Mouse (Mus musculus): ENCODE measurements at regions not wholly inside any gene's neighbourhood (a gene's known extent, or its start where the extent isn't known, plus 50 kb on each side); places are given as distances from the start of the nearest gene placed in this dataset.
"Not testable (repeated sequence)": the region's sequence is repeated elsewhere in the genome, so short reads cannot be mapped to it uniquely, and the experiment has no call there.

- H3K27me3 ChIP-seq (ENCODE audit: control insufficient read depth, insufficient read depth, low read length), result no peaks in the 10 kb centered on the region
- WGBS, result 90% methylated on average over 2 of the region's 2 CpGs
- no peak overlapping the region for H3K9ac ChIP-seq (ENCODE audit: low read depth, low read length)
- H3K4me3 ChIP-seq (ENCODE audit: low read depth, low read length), result no peak overlapping the region
- no peaks in the 10 kb centered on the region for H3K36me3 ChIP-seq (ENCODE audit: control insufficient read depth, insufficient read depth, low read length)
- no peaks in the 10 kb centered on the region for H3K9me3 ChIP-seq (ENCODE audit: control insufficient read depth, low read length)
- no peaks in the 10 kb centered on the region for H3K4me1 ChIP-seq (replicated peaks; ENCODE audit: control insufficient read depth, insufficient read depth, low read length)
- no peak overlapping the region for H3K4me2 ChIP-seq (replicated peaks; ENCODE audit: low read depth, low read length)
- DNase-seq (ENCODE audit: low spot score) (no peak), ATAC-seq (ENCODE audit: low FRiP score) (no peak)
- no peak overlapping the region for H3K27ac ChIP-seq (ENCODE audit: low read depth, low read length)
Measured at GRCm38 (mm10) chr1:101524447-101524846, 1751.9 kb downstream of the Cntnap5b start.

- DNase-seq (ENCODE audit: low spot score), result no peak
- no peaks in the 10 kb centered on the region for H3K4me1 ChIP-seq (replicated peaks; ENCODE audit: control insufficient read depth, insufficient read depth, low read length)
- no peak overlapping the region for H3K4me3 ChIP-seq (ENCODE audit: low read depth, low read length)
- no peak overlapping the region for H3K4me2 ChIP-seq (replicated peaks; ENCODE audit: low read depth, low read length)
- ATAC-seq (ENCODE audit: low FRiP score), result no peak
- H3K9me3 ChIP-seq (ENCODE audit: control insufficient read depth, low read length), result no peaks in the 10 kb centered on the region
- no peak overlapping the region for H3K27ac ChIP-seq (ENCODE audit: low read depth, low read length)
- no peaks in the 10 kb centered on the region for H3K27me3 ChIP-seq (ENCODE audit: control insufficient read depth, insufficient read depth, low read length)
- 68% methylated on average over 3 of the region's 3 CpGs for WGBS
- H3K9ac ChIP-seq (ENCODE audit: low read depth, low read length), result no peak overlapping the region
- H3K36me3 ChIP-seq (ENCODE audit: control insufficient read depth, insufficient read depth, low read length), result no peaks in the 10 kb centered on the region
Measured at GRCm38 (mm10) chr1:101530001-101530400, 1757.4 kb downstream of the Cntnap5b start.

DNA sequence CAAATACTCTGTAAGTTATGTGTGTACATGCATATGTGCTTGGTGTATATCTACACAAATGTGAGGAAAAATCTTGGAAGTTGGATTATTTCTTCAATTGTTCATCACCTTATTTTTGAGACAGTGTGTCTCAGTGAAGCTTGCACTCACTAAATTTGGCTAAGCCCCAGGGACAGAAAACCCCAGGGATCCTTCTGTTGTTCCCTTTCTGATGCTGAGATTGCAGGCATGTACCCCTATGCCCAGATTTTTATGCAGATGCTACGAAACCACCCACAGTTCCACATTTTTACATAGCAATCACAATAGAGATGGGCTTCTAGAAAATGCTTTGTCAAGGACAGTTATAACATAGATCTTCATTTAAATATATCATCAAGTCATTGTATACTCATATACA lies 1799.7 kb downstream of the Cntnap5b start:
- Histone ChIP-seq H3K4me3 (ENCODE audit: low read depth, low read length) (no peak overlapping the region), H3K36me3 (ENCODE audit: control insufficient read depth, insufficient read depth, low read length) (no peaks in the 10 kb centered on the region), H3K4me2 (replicated peaks; ENCODE audit: low read depth, low read length) (no peak overlapping the region), H3K27ac (ENCODE audit: low read depth, low read length) (no peak overlapping the region), H3K4me1 (replicated peaks; ENCODE audit: control insufficient read depth, insufficient read depth, low read length) (no peaks in the 10 kb centered on the region), H3K27me3 (ENCODE audit: control insufficient read depth, insufficient read depth, low read length) (no peaks in the 10 kb centered on the region), H3K9ac (ENCODE audit: low read depth, low read length) (no peak overlapping the region), H3K9me3 (ENCODE audit: control insufficient read depth, low read length) (no peaks in the 10 kb centered on the region)
- DNase-seq (ENCODE audit: low spot score) (no peak), ATAC-seq (ENCODE audit: low FRiP score) (no peak)
- WGBS, result 96% methylated on average over 1 of the region's 1 CpGs

DNA sequence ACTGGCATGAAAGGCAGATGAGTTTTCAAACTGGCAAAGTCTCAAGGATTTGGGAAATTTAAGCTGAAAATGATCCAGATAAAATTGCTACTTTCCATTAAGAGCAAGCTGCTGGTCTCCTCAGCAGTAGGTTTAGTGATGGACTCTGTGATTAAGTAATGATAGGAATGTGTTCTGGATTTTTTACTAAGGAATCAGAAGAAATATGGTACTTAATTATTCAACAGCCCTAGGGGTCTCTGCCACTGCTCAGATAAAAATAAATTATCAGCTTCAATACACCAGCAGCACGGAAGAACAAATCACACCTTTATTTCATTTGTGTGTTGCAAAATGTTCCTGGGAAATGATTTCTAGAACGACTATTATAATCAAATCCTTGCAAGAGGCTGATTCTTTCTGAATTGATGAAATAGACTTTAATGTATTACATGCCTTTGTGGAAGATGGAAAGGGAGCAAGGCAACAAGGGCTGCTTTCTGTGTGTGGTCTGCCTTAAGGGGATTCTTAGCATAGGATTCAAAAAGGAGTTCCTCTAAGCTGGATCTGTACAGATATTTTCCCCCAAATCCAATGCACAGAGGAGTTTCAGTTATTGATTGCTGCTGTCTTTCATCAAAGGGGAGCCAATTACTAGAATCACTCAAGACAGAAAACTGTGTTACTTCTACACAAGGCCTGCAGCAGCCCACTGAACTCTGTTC lies 1812.9 kb downstream of the Cntnap5b start:
- Histone ChIP-seq H3K4me2 (replicated peaks; ENCODE audit: low read depth, low read length) (no peak overlapping the region), H3K36me3 (ENCODE audit: control insufficient read depth, insufficient read depth, low read length) (no peaks in the 10 kb centered on the region), H3K4me1 (replicated peaks; ENCODE audit: control insufficient read depth, insufficient read depth, low read length) (no peaks in the 10 kb centered on the region), H3K9me3 (ENCODE audit: control insufficient read depth, low read length) (no peaks in the 10 kb centered on the region), H3K27me3 (ENCODE audit: control insufficient read depth, insufficient read depth, low read length) (no peaks in the 10 kb centered on the region), H3K27ac (ENCODE audit: low read depth, low read length) (no peak overlapping the region), H3K9ac (ENCODE audit: low read depth, low read length) (no peak overlapping the region), H3K4me3 (ENCODE audit: low read depth, low read length) (no peak overlapping the region)
- ATAC-seq (ENCODE audit: low FRiP score), result no peak
- DNase-seq (ENCODE audit: low spot score), result no peak
- WGBS, result 59% methylated on average over 2 of the region's 2 CpGs

DNA sequence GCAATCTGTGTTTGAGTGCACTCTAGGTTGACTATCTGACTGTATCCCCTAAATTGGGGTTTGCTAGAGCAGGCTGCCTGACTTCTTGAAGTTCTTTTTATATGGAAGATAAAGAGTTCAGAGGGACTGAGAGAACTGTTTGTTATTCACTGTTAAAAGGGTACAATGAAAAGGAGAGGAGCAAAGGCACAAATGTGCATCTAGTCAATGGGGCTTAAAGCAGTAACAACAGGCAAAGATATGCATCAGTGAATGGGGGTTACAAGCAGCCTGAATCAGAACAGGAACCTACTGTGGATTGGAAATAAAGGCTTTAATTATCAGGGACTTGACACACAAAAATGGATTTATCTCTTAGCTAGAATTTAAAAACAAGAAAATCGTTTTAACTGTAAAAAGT lies 1855.9 kb downstream of the Cntnap5b start:
- DNase-seq (ENCODE audit: low spot score) (no peak), ATAC-seq (ENCODE audit: low FRiP score) (no peak)
- WGBS, result 16% methylated on average over 1 of the region's 1 CpGs
- no peak overlapping the region for H3K27ac ChIP-seq (ENCODE audit: low read depth, low read length)
- H3K9ac ChIP-seq (ENCODE audit: low read depth, low read length), result no peak overlapping the region
- no peaks in the 10 kb centered on the region for H3K4me1 ChIP-seq (replicated peaks; ENCODE audit: control insufficient read depth, insufficient read depth, low read length)
- no peak overlapping the region for H3K4me3 ChIP-seq (ENCODE audit: low read depth, low read length)
- no peak overlapping the region for H3K4me2 ChIP-seq (replicated peaks; ENCODE audit: low read depth, low read length)
- no peaks in the 10 kb centered on the region for H3K36me3 ChIP-seq (ENCODE audit: control insufficient read depth, insufficient read depth, low read length)
- no peaks in the 10 kb centered on the region for H3K27me3 ChIP-seq (ENCODE audit: control insufficient read depth, insufficient read depth, low read length)
- no peaks in the 10 kb centered on the region for H3K9me3 ChIP-seq (ENCODE audit: control insufficient read depth, low read length)

- ATAC-seq (ENCODE audit: low FRiP score) (no peak), DNase-seq (ENCODE audit: low spot score) (no peak)
- H3K9me3 ChIP-seq (ENCODE audit: control insufficient read depth, low read length), result no peaks in the 10 kb centered on the region
- 73% methylated on average over 2 of the region's 2 CpGs for WGBS
- H3K4me3 ChIP-seq (ENCODE audit: low read depth, low read length), result no peak overlapping the region
- no peaks in the 10 kb centered on the region for H3K27me3 ChIP-seq (ENCODE audit: control insufficient read depth, insufficient read depth, low read length)
- no peak overlapping the region for H3K9ac ChIP-seq (ENCODE audit: low read depth, low read length)
- no peaks in the 10 kb centered on the region for H3K36me3 ChIP-seq (ENCODE audit: control insufficient read depth, insufficient read depth, low read length)
- H3K27ac ChIP-seq (ENCODE audit: low read depth, low read length), result no peak overlapping the region
- H3K4me1 ChIP-seq (replicated peaks; ENCODE audit: control insufficient read depth, insufficient read depth, low read length), result no peaks in the 10 kb centered on the region
- no peak overlapping the region for H3K4me2 ChIP-seq (replicated peaks; ENCODE audit: low read depth, low read length)
Measured at GRCm38 (mm10) chr1:101629006-101629405, 1856.4 kb downstream of the Cntnap5b start.

- H3K27ac ChIP-seq (ENCODE audit: low read depth, low read length); H3K4me3 ChIP-seq (ENCODE audit: low read depth, low read length); H3K27me3 ChIP-seq (ENCODE audit: control insufficient read depth, insufficient read depth, low read length); ATAC-seq (ENCODE audit: low FRiP score); H3K36me3 ChIP-seq (ENCODE audit: control insufficient read depth, insufficient read depth, low read length); H3K9ac ChIP-seq (ENCODE audit: low read depth, low read length); H3K4me2 ChIP-seq (replicated peaks; ENCODE audit: low read depth, low read length); H3K9me3 ChIP-seq (ENCODE audit: control insufficient read depth, low read length); H3K4me1 ChIP-seq (replicated peaks; ENCODE audit: control insufficient read depth, insufficient read depth, low read length): not testable (repeated sequence)
- 97% methylated on average over 2 of the region's 2 CpGs for WGBS
- peak; percentile 19 for DNase-seq (ENCODE audit: low spot score)
Measured at GRCm38 (mm10) chr1:101664287-101664686, 1891.7 kb downstream of the Cntnap5b start.

- Histone ChIP-seq H3K27me3 (ENCODE audit: control insufficient read depth, insufficient read depth, low read length) (no peaks in the 10 kb centered on the region), H3K4me3 (ENCODE audit: low read depth, low read length) (no peak overlapping the region), H3K36me3 (ENCODE audit: control insufficient read depth, insufficient read depth, low read length) (no peaks in the 10 kb centered on the region), H3K27ac (ENCODE audit: low read depth, low read length) (no peak overlapping the region), H3K9me3 (ENCODE audit: control insufficient read depth, low read length) (no peaks in the 10 kb centered on the region), H3K4me2 (replicated peaks; ENCODE audit: low read depth, low read length) (no peak overlapping the region), H3K4me1 (replicated peaks; ENCODE audit: control insufficient read depth, insufficient read depth, low read length) (no peaks in the 10 kb centered on the region), H3K9ac (ENCODE audit: low read depth, low read length) (no peak overlapping the region)
- 52% methylated on average over 5 of the region's 5 CpGs for WGBS
- DNase-seq (ENCODE audit: low spot score) (no peak), ATAC-seq (ENCODE audit: low FRiP score) (peak; percentile 74)
Measured at GRCm38 (mm10) chr1:101683772-101684434, 1911.3 kb downstream of the Cntnap5b start.

DNA sequence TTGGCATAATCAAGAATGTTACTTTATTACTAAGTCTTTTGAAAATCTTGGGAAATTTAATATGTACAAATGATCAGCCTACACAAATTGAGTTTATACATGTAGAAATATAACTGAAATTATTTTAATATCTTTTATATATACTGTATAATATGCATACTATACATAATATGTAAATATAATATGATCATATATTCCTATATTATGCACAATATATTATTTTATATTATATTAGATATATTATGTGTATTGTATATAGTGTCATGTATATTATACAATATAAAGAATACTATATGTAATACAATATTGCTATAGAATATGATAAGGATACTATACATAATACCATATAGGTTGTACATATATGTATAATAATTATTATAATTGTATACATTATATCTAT lies 1912.4 kb downstream of the Cntnap5b start:
- Histone ChIP-seq H3K9me3 (ENCODE audit: control insufficient read depth, low read length) (no peaks in the 10 kb centered on the region), H3K9ac (ENCODE audit: low read depth, low read length) (no peak overlapping the region), H3K4me2 (replicated peaks; ENCODE audit: low read depth, low read length) (no peak overlapping the region), H3K4me1 (replicated peaks; ENCODE audit: control insufficient read depth, insufficient read depth, low read length) (no peaks in the 10 kb centered on the region), H3K4me3 (ENCODE audit: low read depth, low read length) (no peak overlapping the region), H3K27ac (ENCODE audit: low read depth, low read length) (no peak overlapping the region), H3K36me3 (ENCODE audit: control insufficient read depth, insufficient read depth, low read length) (no peaks in the 10 kb centered on the region), H3K27me3 (ENCODE audit: control insufficient read depth, insufficient read depth, low read length) (no peaks in the 10 kb centered on the region)
- DNase-seq (ENCODE audit: low spot score) (no peak), ATAC-seq (ENCODE audit: low FRiP score) (no peak)

Measured in hindbrain, embryonic 11.5 days (tissue).